Mouse (Mus musculus) MEL (cell line): ENCODE results near the gene Rnf166. TPM values are rescaled to one million over a fixed set of nuclear protein-coding genes. Genes with fewer than 3 reads are reported as not detected.

Experiments
- DNase-seq: peaks from one replicate; pipeline ENCODE4 v3.0.0; 2011; ENCODE audit warnings: low read depth, low spot score
- H3K27ac ChIP-seq: 2 replicates; pipeline ENCODE4 v1.5.1; 2012; ENCODE audit warnings: low read depth, mild to moderate bottlenecking, control low read depth, low read length, moderate library complexity; ENCODE audit not compliant: control insufficient read depth
- H3K27me3 ChIP-seq, 2 experiments: fragments of 150-350 bp in 1 of 2; sonication (generic) in 1 of 2; 2 replicates each; pipeline ENCODE4 v1.6.1; 2012; ENCODE audit warnings: low read length in 2 of 2, mild to moderate bottlenecking in 2 of 2, improper control_type of control experiment in 1 of 2, moderate library complexity in 1 of 2; ENCODE audit not compliant: insufficient read depth in 2 of 2, control insufficient read depth in 1 of 2
- H3K36me3 ChIP-seq, 2 experiments: 2 replicates each; pipeline ENCODE4 v1.6.1; 2012 to 2014; ENCODE audit warnings: low read length in 2 of 2, improper control_type of control experiment in 1 of 2, inconsistent platforms in 1 of 2, mild to moderate bottlenecking in 1 of 2; ENCODE audit not compliant: insufficient read depth in 2 of 2, control insufficient read depth in 1 of 2
- H3K4me1 ChIP-seq, 2 experiments: fragments of 150-350 bp in 1 of 2; sonication (generic) in 1 of 2; 2 replicates each; pipeline ENCODE4 v1.6.1; 2012; ENCODE audit warnings: low read length in 2 of 2, improper control_type of control experiment in 1 of 2, mild to moderate bottlenecking in 1 of 2; ENCODE audit not compliant: insufficient read depth in 2 of 2, control insufficient read depth in 1 of 2
- H3K4me3 ChIP-seq, 2 experiments: fragments of 150-350 bp in 1 of 2; sonication (generic) in 1 of 2; 2 replicates each; pipeline ENCODE4 v1.5.1; 2012; ENCODE audit warnings: low read depth in 2 of 2, low read length in 2 of 2, mild to moderate bottlenecking in 2 of 2, moderate library complexity in 2 of 2, control low read depth in 1 of 2, improper control_type of control experiment in 1 of 2; ENCODE audit not compliant: control insufficient read depth in 1 of 2, insufficient read depth in 1 of 2
- H3K79me2 ChIP-seq: 2 replicates; pipeline ENCODE4 v1.6.1; 2012; ENCODE audit warnings: mild to moderate bottlenecking, low read length, moderate library complexity; ENCODE audit not compliant: control insufficient read depth, poor library complexity, insufficient read depth
- H3K9ac ChIP-seq: 2 replicates; pipeline ENCODE4 v1.6.1; 2012; ENCODE audit warnings: low read depth, mild to moderate bottlenecking, control low read depth, low read length, moderate library complexity; ENCODE audit not compliant: control insufficient read depth, poor library complexity, severe bottlenecking
- H3K9me3 ChIP-seq: fragments of 150-350 bp; sonication (generic); replicated peaks from 2 replicates; pipeline ENCODE4 v1.6.1; 2012; ENCODE audit warnings: mild to moderate bottlenecking, low read length, improper control_type of control experiment, moderate library complexity; ENCODE audit not compliant: insufficient read depth
- BHLHE40 ChIP-seq: IDR thresholded peaks from 2 replicates; pipeline ENCODE4 v1.6.1; 2012; ENCODE audit warnings: low read depth, mild to moderate bottlenecking, inconsistent platforms, low read length, improper control_type of control experiment, borderline replicate concordance
- E2F4 ChIP-seq: IDR thresholded peaks from 2 replicates; pipeline ENCODE4 v1.6.1; 2011; ENCODE audit warnings: low read depth, low read length, improper control_type of control experiment, borderline replicate concordance
- ELF1 ChIP-seq: IDR thresholded peaks from 2 replicates; pipeline ENCODE4 v1.6.1; 2014; ENCODE audit warnings: low read depth, mild to moderate bottlenecking, inconsistent platforms, low read length, improper control_type of control experiment, moderate library complexity
- ETS1 ChIP-seq: IDR thresholded peaks from 2 replicates; pipeline ENCODE4 v1.6.1; 2012; ENCODE audit warnings: low read depth, mild to moderate bottlenecking, inconsistent platforms, low read length, improper control_type of control experiment, moderate library complexity
- GABPA ChIP-seq: IDR thresholded peaks from 2 replicates; pipeline ENCODE4 v1.6.1; 2012; ENCODE audit warnings: low read depth, mild to moderate bottlenecking, inconsistent platforms, low read length, improper control_type of control experiment, moderate library complexity
- GATA1 ChIP-seq: IDR thresholded peaks from 2 replicates; pipeline ENCODE4 v1.6.1; 2011; ENCODE audit warnings: low read depth, low read length, improper control_type of control experiment
- HCFC1 ChIP-seq: IDR thresholded peaks from 2 replicates; pipeline ENCODE4 v1.6.1; 2012; ENCODE audit warnings: low read depth, mild to moderate bottlenecking, inconsistent platforms, low read length, improper control_type of control experiment, moderate library complexity
- MAX ChIP-seq: IDR thresholded peaks from 2 replicates; pipeline ENCODE4 v1.6.1; 2011; ENCODE audit warnings: low read length, improper control_type of control experiment
- MAZ ChIP-seq: IDR thresholded peaks from 2 replicates; pipeline ENCODE4 v1.6.1; 2012; ENCODE audit warnings: low read depth, mild to moderate bottlenecking, inconsistent platforms, low read length, improper control_type of control experiment
- MXI1 ChIP-seq: IDR thresholded peaks from 2 replicates; pipeline ENCODE4 v1.6.1; 2011; ENCODE audit warnings: mild to moderate bottlenecking, low read depth, low read length, improper control_type of control experiment
- MYC ChIP-seq: IDR thresholded peaks from 2 replicates; pipeline ENCODE4 v1.6.1; 2011; ENCODE audit warnings: low read depth, mild to moderate bottlenecking, low read length, improper control_type of control experiment, moderate library complexity
- NELFE ChIP-seq: IDR thresholded peaks from 2 replicates; pipeline ENCODE4 v1.6.1; 2011; ENCODE audit warnings: low read depth, low read length, improper control_type of control experiment
- NRF1 ChIP-seq: IDR thresholded peaks from 2 replicates; pipeline ENCODE4 v1.6.1; 2014; ENCODE audit warnings: low read depth, mild to moderate bottlenecking, inconsistent platforms, low read length, improper control_type of control experiment, moderate library complexity; ENCODE audit not compliant: poor library complexity, insufficient read depth, severe bottlenecking
- POLR2A ChIP-seq, 2 experiments: IDR thresholded peaks; 2 replicates each; pipeline ENCODE4 v1.6.1; 2011 to 2012; ENCODE audit warnings: low read length in 2 of 2, mild to moderate bottlenecking in 2 of 2, control low read depth in 1 of 2, improper control_type of control experiment in 1 of 2, low read depth in 1 of 2, moderate library complexity in 1 of 2; ENCODE audit not compliant: control insufficient read depth in 1 of 2, insufficient read depth in 1 of 2, poor library complexity in 1 of 2
- POLR2AphosphoS2 ChIP-seq: IDR thresholded peaks from 2 replicates; pipeline ENCODE4 v1.6.1; 2011; ENCODE audit warnings: low read length, improper control_type of control experiment
- SIN3A ChIP-seq: IDR thresholded peaks from 2 replicates; pipeline ENCODE4 v1.6.1; 2012; ENCODE audit warnings: low read length, improper control_type of control experiment, inconsistent platforms
- TAL1 ChIP-seq: IDR thresholded peaks from 2 replicates; pipeline ENCODE4 v1.6.1; 2012; ENCODE audit warnings: mild to moderate bottlenecking, inconsistent platforms, low read length, moderate library complexity, mixed read lengths
- TBP ChIP-seq: IDR thresholded peaks from 2 replicates; pipeline ENCODE4 v1.8.0; 2011; ENCODE audit warnings: low read depth, low read length, improper control_type of control experiment
- TCF12 ChIP-seq: IDR thresholded peaks from 2 replicates; pipeline ENCODE4 v1.6.1; 2014; ENCODE audit warnings: low read depth, mild to moderate bottlenecking, inconsistent platforms, low read length, improper control_type of control experiment, moderate library complexity
- USF1 ChIP-seq: IDR thresholded peaks from 2 replicates; pipeline ENCODE4 v1.6.1; 2014; ENCODE audit warnings: low read depth, mild to moderate bottlenecking, inconsistent platforms, low read length, improper control_type of control experiment, moderate library complexity
- USF2 ChIP-seq, 2 experiments: IDR thresholded peaks; 2 replicates each; pipeline ENCODE4 v1.6.1; 2011 to 2012; ENCODE audit warnings: improper control_type of control experiment in 2 of 2, low read length in 2 of 2, borderline replicate concordance in 1 of 2, inconsistent platforms in 1 of 2, low read depth in 1 of 2, mild to moderate bottlenecking in 1 of 2; ENCODE audit not compliant: insufficient read depth in 1 of 2
- ZKSCAN1 ChIP-seq: IDR thresholded peaks from 2 replicates; pipeline ENCODE4 v1.6.1; 2012; ENCODE audit warnings: low read depth, mild to moderate bottlenecking, inconsistent platforms, low read length, improper control_type of control experiment, moderate library complexity
- ZMIZ1 ChIP-seq: IDR thresholded peaks from 2 replicates; pipeline ENCODE4 v1.6.1; 2012; ENCODE audit warnings: low read depth, mild to moderate bottlenecking, inconsistent platforms, low read length, improper control_type of control experiment, moderate library complexity
- polyA plus RNA-seq, 2 experiments: library from polyadenylated mRNA; stranded (reverse) in 1 of 2; unstranded in 1 of 2; fragments of >175 nt in 1 of 2; fragments of >200 nt in 1 of 2; gene quantifications; 2 replicates each; pipeline versions ENCODE4 v1.2.1 to v1.2.4; 2012; ENCODE audit warnings: low replicate concordance in 2 of 2, low read depth in 1 of 2; ENCODE audit not compliant: insufficient read length in 2 of 2, insufficient read depth in 1 of 2, missing spikeins in 1 of 2
- total RNA-seq: library from RNA; depleted of rRNA; stranded (reverse); fragments of 300-350 nt; gene quantifications from 2 replicates; pipeline ENCODE4 v1.2.3, GENCODE M21; 2012

Rnf166 gene
- total and polyA plus RNA-seq, 3 experiments = 18.6 to 37.7 TPM; not detected in 1

- H3K4me3 ChIP-seq = peak within 1 kb of the TSS; percentile 63 to 86
- peak within 1 kb of the TSS; percentile 91 for H3K9ac ChIP-seq
- H3K9me3 ChIP-seq = no peaks in the 10 kb centered on the region
- H3K79me2 ChIP-seq = peaks cover 26% of the 10 kb centered on the region
- peaks cover 0 to 27% of the 10 kb centered on the region in 2 experiments; a peak in 2 of 4 replicates for H3K36me3 ChIP-seq
- TF ChIP-seq NELFE = peak; percentile 73
- peak; percentile 85; the same call in 1 of the 2 replicates for TF ChIP-seq BHLHE40
- 0 out of 2 replicates have a peak, but pooled peaks have one; percentile 7 for TF ChIP-seq TCF12
- TF ChIP-seq USF2 (IDR thresholded peaks at IDR 0.05; ENCODE audit: borderline replicate concordance in 1 of 2, insufficient read depth in 1 of 2, low read depth in 1 of 2, low read length in 2 of 2) = peak in 1 of 2 experiments; percentile 7; a peak in 1 of 4 replicates
- no peak for TF ChIP-seq TBP
- 0 out of 2 replicates have a peak, but pooled peaks have one; percentile 66 for TF ChIP-seq MAX
- TF ChIP-seq ZKSCAN1 = no peak
- peak; percentile 93 for TF ChIP-seq USF1
- TF ChIP-seq POLR2A (IDR thresholded peaks at IDR 0.05; ENCODE audit: control insufficient read depth in 1 of 2, insufficient read depth in 1 of 2, low read depth in 1 of 2, low read length in 2 of 2, poor library complexity in 1 of 2) = peak; percentile 53 to 82; a peak in 3 of 4 replicates
- 0 out of 2 replicates have a peak, but pooled peaks have one; percentile 5 for TF ChIP-seq HCFC1
- TF ChIP-seq E2F4 = 0 out of 2 replicates have a peak, but pooled peaks have one; percentile 13
- 0 out of 2 replicates have a peak, but pooled peaks have one; percentile 14 for TF ChIP-seq MYC
- TF ChIP-seq ZMIZ1 = no peak
- TF ChIP-seq GABPA = no peak
- no peak for TF ChIP-seq GATA1
- TF ChIP-seq TAL1 = no peak
- TF ChIP-seq ETS1 = peak; percentile 38; the same call in 1 of the 2 replicates
- TF ChIP-seq MAZ = 0 out of 2 replicates have a peak, but pooled peaks have one; percentile 24
- peak; percentile 33; the same call in 1 of the 2 replicates for TF ChIP-seq SIN3A
- TF ChIP-seq NRF1 = peak; percentile 50; the same call in 1 of the 2 replicates
- TF ChIP-seq POLR2AphosphoS2 = 0 out of 2 replicates have a peak, but pooled peaks have one; percentile 64
- no peak; the same call in 1 of the 2 replicates for TF ChIP-seq MXI1
- TF ChIP-seq ELF1 = peak; percentile 38; the same call in 1 of the 2 replicates
- no peaks in the 10 kb centered on the region for H3K27me3 ChIP-seq
- peak within 1 kb of the TSS; percentile 73 for H3K27ac ChIP-seq
- peak; percentile 88 for DNase-seq
- peaks cover 9 to 30% of the 10 kb centered on the region in 2 experiments for H3K4me1 ChIP-seq
These were observed 43.2 kb downstream of the Rnf166 start, which contains the start of gene Cyba for GRCm38 (mm10) chr8:122432443-122433268. TSS of gene Cyba (minus strand) at chr8:122432930.
